Mouse (Mus musculus): ENCODE data around the gene Sult2b1. TPM values are rescaled to one million over a fixed set of nuclear protein-coding genes. Genes with fewer than 3 reads are reported as not detected.
A peak's percentile ranks its signal among the peaks of the same experiment; 100 is the strongest.

Gene Sult2b1
- polyA plus RNA-seq, 1 experiment from 2014 or later = 1.6 TPM

DNA sequence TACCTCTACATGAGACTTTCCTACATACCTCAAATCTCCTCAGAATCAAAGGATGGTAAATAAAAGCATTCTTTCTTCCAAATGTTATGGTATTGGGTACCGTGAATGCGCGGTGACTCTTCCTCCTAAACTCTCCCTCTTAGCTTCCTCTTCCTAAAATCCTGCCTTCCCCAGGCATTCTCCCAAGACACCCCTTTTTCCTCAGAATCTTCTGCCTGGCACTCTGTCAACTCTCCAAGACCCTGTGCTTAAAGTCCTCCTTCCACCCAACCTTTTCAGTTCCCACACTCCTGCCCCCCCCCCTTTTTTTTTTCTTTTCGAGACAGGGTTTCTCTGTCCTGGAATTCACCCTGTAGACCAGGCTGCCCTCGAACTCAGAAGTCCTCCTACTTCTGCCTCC, 30.4 kb upstream of the Sult2b1 start:
- WGBS = 3% methylated on average over 5 of the region's 5 CpGs
- Histone ChIP-seq H3K27me3 (ENCODE audit: poor library complexity, severe bottlenecking) (peaks cover 24% of the 10 kb centered on the region), H3K9me3 (no peaks in the 10 kb centered on the region; the same call in 1 of the 2 replicates), H3K36me3 (replicated peaks) (peaks cover 32% of the 10 kb centered on the region), H3K4me3 (peak overlapping the region; percentile 93), H3K4me1 (peaks cover 37% of the 10 kb centered on the region), H3K27ac (peak overlapping the region; percentile 100)
- no peak for DNase-seq (ENCODE audit: extremely low spot score, low spot score)

DNA sequence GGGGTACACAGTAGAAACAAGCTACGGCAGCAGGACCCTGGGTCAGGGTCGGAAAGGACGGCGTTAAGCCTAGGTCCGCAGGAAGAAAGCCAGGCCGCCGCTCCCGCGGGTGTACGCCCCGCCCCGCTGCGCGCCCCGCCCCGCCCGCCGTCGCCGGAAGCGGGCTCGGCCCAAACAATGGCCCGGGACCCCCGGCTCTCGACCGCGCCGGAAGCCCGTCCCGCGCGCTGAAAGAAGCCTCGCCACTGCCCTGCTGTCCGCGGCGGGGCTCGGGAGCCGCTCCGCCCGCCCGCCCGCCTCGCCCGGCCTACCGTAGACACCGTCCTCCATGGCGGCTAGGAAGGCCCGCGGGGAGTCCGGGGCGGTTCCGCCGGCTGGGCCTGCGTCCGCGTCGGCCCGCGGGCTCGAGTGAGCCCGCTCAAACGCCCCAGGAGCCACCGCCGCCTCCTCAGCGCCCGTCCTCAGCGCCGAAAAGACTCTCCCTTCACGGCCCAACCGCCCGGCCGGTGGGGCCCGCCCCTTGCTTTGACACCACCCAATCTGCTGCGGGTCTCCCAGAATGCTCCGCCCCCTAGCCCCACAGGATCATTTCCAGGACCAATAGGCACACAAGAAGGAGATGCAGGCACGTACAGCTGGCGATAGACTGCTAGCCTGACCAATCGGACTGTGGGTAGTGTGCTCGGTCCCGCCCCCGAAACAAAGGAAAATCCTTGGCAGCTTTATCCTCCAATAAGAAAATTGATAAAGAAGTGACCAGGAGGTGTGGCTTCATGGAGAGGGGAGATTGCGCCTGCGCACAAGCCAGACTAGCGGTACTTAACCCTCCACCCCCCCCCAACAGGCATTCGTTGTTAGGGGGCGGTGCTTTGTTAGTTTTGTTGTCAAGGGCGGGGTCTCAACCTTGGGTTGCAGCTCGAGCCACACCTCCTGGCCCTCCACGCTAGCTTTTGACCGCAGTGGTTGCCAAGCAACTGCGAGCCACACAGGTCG, 29.6 kb upstream of the Sult2b1 start, which contains the start of gene Cyth2:
Gene Cyth2, minus strand, starts transcription at position 795 of the 993 bp plus-strand sequence.
- WGBS = under 1% methylated on average over 92 of the region's 92 CpGs
- peak within 1 kb of the TSS; percentile 93 for H3K4me3 ChIP-seq

DNA sequence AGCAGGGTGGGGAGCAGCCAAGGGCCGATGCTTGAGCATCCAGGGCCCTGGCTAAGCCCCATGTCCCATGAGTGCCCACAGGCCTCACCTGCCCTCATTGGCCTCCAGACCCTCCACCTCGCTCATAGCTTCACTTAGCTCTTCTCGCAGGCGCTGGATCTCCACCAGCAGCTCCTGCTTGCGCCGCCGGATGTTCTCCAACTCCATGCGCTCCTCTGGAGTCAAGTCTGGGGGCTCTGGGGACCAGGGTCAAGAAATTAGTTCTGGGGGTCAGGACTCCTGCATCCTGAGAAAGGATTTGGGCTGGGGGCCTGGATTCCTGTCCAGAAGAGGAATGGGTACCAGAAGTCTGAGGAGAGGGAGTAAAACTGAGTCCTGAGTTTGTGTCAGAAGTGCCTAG, 28.5 kb upstream of the Sult2b1 start:
- no peaks in the 10 kb centered on the region for H3K9me3 ChIP-seq
- no peak for DNase-seq (ENCODE audit: extremely low spot score, low spot score)
- peak overlapping the region; percentile 93 for H3K4me3 ChIP-seq
- H3K4me1 ChIP-seq = peaks cover 40% of the 10 kb centered on the region
- peaks cover 5% of the 10 kb centered on the region; the same call in 1 of the 2 replicates for H3K27me3 ChIP-seq (ENCODE audit: poor library complexity, severe bottlenecking)
- peaks cover 51% of the 10 kb centered on the region for H3K36me3 ChIP-seq (replicated peaks)
- WGBS = 89% methylated on average over 8 of the region's 8 CpGs
- peak overlapping the region; percentile 100 for H3K27ac ChIP-seq

More for the DNA sequence above, 29.6 kb upstream of the Sult2b1 start, which contains the start of gene Cyth2:
- Histone ChIP-seq H3K9me3 (no peaks in the 10 kb centered on the region), H3K27me3 (ENCODE audit: poor library complexity, severe bottlenecking) (peaks cover 16% of the 10 kb centered on the region), H3K4me1 (peaks cover 34% of the 10 kb centered on the region), H3K36me3 (replicated peaks) (peaks cover 40% of the 10 kb centered on the region), H3K27ac (peak within 1 kb of the TSS; percentile 100)
- peak; percentile 100 for DNase-seq (ENCODE audit: extremely low spot score, low spot score)

DNA sequence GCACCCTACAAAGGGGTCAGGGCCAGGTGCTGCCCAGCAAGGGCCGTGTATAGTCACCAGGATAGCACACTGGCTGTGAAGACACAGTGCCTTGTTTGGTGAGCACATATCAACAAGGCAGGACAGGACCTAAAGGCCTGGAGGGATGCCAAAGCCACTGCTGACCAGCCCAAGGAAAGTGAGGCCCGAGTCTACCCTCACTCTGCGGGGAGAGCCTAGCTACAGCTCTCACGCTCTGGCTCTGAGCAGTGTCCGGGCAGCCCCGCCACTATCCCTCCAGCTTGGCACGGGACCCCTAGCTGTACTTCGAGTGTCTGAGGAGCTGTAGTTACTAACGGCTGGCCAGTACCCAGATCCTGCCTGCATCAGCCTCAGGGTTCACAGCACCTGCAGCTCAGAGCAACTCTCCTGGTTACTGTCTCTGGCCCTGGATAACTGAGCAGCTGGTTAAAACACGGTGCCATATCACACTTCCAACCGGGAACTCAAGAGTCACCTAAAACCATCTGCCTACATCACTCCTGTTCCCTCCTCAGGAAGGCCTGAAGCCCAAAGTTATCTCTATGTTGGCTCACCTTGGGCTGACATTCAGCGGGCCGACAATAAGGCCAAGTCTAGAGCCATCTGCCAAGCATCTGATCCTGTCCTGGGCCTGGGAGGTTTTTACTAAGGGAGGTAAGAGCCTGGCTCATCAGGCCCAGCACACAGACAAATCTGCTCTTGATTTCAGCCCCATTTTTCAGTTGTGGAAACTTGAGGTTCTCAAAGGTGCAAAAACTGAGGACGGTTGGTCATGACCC, 25.0 kb upstream of the Sult2b1 start:
- no peak overlapping the region for H3K27ac ChIP-seq
- no peak for DNase-seq (ENCODE audit: extremely low spot score, low spot score)
- no peak overlapping the region for H3K4me3 ChIP-seq
- peaks cover 77% of the 10 kb centered on the region for H3K36me3 ChIP-seq (replicated peaks)
- no peaks in the 10 kb centered on the region for H3K27me3 ChIP-seq (ENCODE audit: poor library complexity, severe bottlenecking)
- WGBS = 90% methylated on average over 14 of the region's 14 CpGs
- H3K9me3 ChIP-seq = no peaks in the 10 kb centered on the region
- H3K4me1 ChIP-seq = peaks cover 22% of the 10 kb centered on the region

DNA sequence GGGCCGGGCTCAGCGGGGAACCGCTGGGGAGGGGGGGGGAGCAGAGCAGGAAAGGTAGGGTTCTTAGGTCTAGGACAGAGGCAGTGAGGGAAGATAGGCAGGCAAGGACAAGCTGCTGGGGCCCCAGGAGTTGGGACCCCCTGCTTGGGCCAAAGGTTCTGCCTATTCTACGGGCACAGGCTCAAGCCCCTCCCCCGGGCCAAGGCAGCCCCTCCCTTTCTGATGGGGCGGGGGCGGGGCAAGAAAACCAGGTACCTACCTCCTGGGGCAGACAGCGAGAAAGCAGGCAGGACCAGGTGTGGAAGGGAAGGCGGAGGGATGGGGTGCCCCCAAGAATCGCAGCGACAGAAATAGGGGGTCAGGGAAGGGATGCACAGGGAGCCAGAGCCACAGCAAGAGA, 24.0 kb upstream of the Sult2b1 start:
- peaks cover 22% of the 10 kb centered on the region for H3K4me1 ChIP-seq
- H3K9me3 ChIP-seq = no peaks in the 10 kb centered on the region
- peaks cover 86% of the 10 kb centered on the region for H3K36me3 ChIP-seq (replicated peaks)
- 46% methylated on average over 11 of the region's 11 CpGs for WGBS
- no peak for DNase-seq (ENCODE audit: extremely low spot score, low spot score)
- H3K27me3 ChIP-seq (ENCODE audit: poor library complexity, severe bottlenecking) = no peaks in the 10 kb centered on the region
- peak overlapping the region; percentile 16; the same call in 1 of the 2 replicates for H3K4me3 ChIP-seq
- 0 out of 2 replicates have a peak overlapping the region, but pooled peaks have one; percentile 20 for H3K27ac ChIP-seq

DNA sequence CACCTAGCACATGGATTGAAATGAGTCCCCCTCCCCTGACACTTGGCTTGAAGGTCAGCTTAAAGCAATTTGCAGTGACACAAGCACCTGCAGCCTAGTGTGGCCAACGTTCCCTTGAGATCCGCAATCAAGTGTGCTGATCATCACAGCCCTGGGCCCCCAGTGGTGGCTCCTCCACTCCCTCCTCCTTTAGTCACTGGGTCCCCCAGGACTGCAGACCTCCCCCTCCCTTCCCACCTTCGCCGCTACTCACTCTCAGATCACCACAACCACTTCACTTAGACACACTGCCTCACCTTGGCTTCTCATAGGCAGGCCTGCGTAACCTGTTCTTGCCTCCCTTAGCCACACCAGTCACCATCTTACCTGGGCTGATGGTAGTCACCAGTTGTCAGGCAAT, 21.5 kb upstream of the Sult2b1 start:
- peaks cover 4% of the 10 kb centered on the region for H3K27me3 ChIP-seq (ENCODE audit: poor library complexity, severe bottlenecking)
- no peaks in the 10 kb centered on the region for H3K9me3 ChIP-seq
- no peak for DNase-seq (ENCODE audit: extremely low spot score, low spot score)
- H3K27ac ChIP-seq = no peak overlapping the region
- H3K4me1 ChIP-seq = peaks cover 10% of the 10 kb centered on the region
- WGBS = 75% methylated on average over 5 of the region's 5 CpGs
- H3K36me3 ChIP-seq (replicated peaks) = peaks cover 90% of the 10 kb centered on the region
- H3K4me3 ChIP-seq = no peak overlapping the region

DNA sequence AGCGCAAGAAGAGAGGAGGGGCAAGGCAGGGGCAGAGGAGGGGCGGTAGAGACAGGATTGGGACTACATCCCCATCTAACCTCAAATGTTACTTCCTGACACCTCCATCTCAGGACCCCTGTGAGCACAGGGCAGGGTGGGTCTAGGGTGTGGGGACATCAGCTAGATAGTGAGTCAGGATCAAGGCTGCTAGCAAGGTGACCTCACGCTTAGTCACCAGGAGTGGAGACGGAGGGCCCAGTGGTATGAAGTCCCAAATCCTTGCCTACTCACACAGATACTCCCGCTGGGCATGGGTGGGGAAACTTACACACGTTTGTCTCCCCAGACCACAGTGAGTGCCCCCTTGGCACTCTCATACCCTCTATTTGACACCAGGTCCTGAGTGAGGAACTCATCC, 18.1 kb upstream of the Sult2b1 start:
- 92% methylated on average over 6 of the region's 6 CpGs for WGBS
- DNase-seq (ENCODE audit: extremely low spot score, low spot score) = no peak
- H3K27me3 ChIP-seq (ENCODE audit: poor library complexity, severe bottlenecking) = peaks cover 38% of the 10 kb centered on the region
- peaks cover 31% of the 10 kb centered on the region for H3K4me1 ChIP-seq
- no peaks in the 10 kb centered on the region for H3K9me3 ChIP-seq
- peaks cover 62% of the 10 kb centered on the region for H3K36me3 ChIP-seq (replicated peaks)
- no peak overlapping the region for H3K27ac ChIP-seq
- no peak overlapping the region for H3K4me3 ChIP-seq

DNA sequence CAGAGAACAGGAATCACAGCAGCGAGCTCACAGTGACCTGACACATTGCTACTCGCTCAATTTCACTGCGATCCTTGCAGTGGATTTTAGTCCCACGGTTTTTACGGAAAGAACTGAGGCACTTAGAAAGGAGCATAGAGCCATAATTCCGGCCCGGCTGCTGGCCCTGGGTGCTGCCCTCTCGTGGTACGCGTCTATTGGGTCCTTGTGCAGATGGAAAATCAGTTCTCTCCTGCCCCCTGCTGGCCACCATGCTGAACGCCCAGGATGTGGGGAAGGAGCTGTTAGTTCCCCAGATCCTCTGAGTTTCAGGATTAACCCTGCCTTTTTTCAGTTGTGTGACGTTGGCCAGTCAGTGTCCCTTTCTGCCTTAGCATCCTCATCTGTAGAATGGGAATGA, 16.9 kb upstream of the Sult2b1 start:
- peaks cover 39% of the 10 kb centered on the region for H3K4me1 ChIP-seq
- 4% methylated on average over 12 of the region's 12 CpGs for WGBS
- H3K4me3 ChIP-seq = no peak overlapping the region
- no peak overlapping the region for H3K27ac ChIP-seq
- H3K9me3 ChIP-seq = no peaks in the 10 kb centered on the region
- H3K36me3 ChIP-seq (replicated peaks) = peaks cover 55% of the 10 kb centered on the region
- H3K27me3 ChIP-seq (ENCODE audit: poor library complexity, severe bottlenecking) = peaks cover 50% of the 10 kb centered on the region
- DNase-seq (ENCODE audit: extremely low spot score, low spot score) = peak; percentile 90

DNA sequence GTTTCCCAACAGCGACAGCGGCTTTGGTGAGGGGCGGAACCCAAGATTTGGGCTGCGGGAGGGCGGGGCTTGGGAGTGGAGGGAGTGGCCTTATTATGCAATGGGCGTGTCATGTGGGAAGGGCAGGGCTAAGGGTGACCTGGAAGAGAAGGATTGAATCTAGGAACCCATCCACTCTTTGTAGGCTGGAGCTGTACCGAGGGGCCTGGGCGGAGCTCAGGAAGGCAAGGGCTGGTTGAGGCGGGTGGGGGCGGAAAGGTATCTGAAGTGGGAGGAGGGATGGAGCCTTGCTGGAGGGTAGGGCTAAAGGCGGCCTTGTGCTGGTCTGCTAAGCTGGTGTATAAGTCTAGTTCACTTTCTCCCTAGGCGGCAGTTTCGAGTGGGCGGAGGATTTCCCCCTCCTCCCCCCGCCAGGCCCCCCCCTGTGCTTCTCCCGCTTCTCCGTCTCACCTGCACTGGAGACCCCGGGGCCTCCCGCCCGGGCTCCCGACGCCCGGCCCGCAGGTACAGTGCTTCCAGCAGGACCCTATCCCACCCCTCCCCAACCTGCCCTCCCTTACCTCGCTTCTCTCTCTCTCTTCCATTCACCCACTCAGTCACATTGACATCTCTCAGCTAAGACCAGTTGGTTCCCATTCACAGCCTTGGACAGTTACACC, 16.2 kb upstream of the Sult2b1 start:
- Histone ChIP-seq H3K27me3 (ENCODE audit: poor library complexity, severe bottlenecking) (peaks cover 57% of the 10 kb centered on the region), H3K4me3 (peak overlapping the region; percentile 30), H3K36me3 (replicated peaks) (peaks cover 55% of the 10 kb centered on the region), H3K4me1 (peaks cover 39% of the 10 kb centered on the region), H3K27ac (no peak overlapping the region), H3K9me3 (no peaks in the 10 kb centered on the region)
- DNase-seq (ENCODE audit: extremely low spot score, low spot score) = peak; percentile 64
- 13% methylated on average over 24 of the region's 25 CpGs for WGBS

DNA sequence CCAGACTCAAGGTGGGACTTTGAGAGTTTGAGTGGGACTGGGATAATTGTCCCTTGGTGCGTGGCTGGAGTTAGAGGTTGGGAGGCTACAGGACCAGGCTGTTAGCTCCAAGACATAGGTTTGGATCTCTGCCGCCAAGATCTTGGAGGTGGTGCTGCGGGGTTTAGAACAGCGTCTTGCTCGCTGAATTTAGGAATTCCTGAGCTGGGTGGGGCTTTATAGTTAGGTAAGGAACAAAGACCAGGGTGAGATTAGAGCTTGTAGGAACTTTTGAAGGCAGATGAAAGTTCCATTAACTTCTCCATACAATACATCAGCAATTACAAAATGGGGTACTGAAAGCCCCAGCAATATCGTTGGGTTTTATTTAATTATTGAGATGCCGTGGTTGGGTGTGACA, 15.5 kb upstream of the Sult2b1 start:
- 38% methylated on average over 7 of the region's 7 CpGs for WGBS

DNA sequence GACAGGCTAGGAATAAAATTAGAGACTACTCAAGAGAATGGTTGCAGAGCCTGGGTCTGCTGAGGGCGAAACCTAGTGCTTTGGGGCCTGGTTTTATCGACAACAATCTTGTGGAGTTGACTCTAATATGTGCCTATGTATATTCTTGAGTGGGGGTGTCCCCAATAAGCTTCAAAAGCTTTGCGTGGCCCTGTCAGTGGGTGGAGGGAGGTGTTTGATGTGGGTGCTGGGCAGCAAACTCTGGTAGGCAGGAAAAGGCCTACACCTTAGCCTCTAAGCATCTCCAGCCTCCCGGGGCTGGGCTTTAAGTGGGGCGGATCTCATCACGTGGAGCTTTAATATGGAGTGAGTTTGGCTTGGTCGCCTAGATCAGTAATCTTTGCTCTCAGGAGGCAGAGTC, 14.5 kb upstream of the Sult2b1 start:
- Histone ChIP-seq H3K27me3 (ENCODE audit: poor library complexity, severe bottlenecking) (peaks cover 74% of the 10 kb centered on the region), H3K27ac (no peak overlapping the region), H3K4me3 (peak overlapping the region; percentile 56; the same call in 1 of the 2 replicates), H3K36me3 (replicated peaks) (peaks cover 66% of the 10 kb centered on the region), H3K4me1 (peaks cover 43% of the 10 kb centered on the region), H3K9me3 (no peaks in the 10 kb centered on the region)
- no peak for DNase-seq (ENCODE audit: extremely low spot score, low spot score)
- WGBS = 45% methylated on average over 7 of the region's 7 CpGs

More for the DNA sequence above, 15.5 kb upstream of the Sult2b1 start:
- no peaks in the 10 kb centered on the region for H3K9me3 ChIP-seq
- H3K4me3 ChIP-seq = peak overlapping the region; percentile 30; the same call in 1 of the 2 replicates
- peaks cover 43% of the 10 kb centered on the region for H3K4me1 ChIP-seq
- H3K27me3 ChIP-seq (ENCODE audit: poor library complexity, severe bottlenecking) = peaks cover 63% of the 10 kb centered on the region
- no peak overlapping the region for H3K27ac ChIP-seq
- peaks cover 62% of the 10 kb centered on the region for H3K36me3 ChIP-seq (replicated peaks)
- no peak for DNase-seq (ENCODE audit: extremely low spot score, low spot score)

DNA sequence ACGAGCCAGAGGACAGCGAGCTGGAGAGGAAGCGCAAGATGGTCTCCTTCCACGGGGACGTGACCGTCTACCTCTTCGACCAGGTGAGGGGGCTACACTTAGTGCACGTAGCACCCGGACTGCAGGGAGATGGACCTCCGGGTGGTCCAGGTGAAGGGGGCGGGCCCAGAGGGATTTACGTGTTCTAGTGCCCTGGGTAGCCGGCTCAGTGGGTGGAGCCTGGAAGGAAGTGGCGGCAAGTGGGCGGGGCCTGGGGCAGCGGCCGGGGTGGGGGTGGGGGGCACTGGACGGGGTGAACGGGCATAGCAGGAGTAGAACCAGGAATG, 14.0 kb upstream of the Sult2b1 start:
- DNase-seq (ENCODE audit: extremely low spot score, low spot score) = no peak
- peaks cover 66% of the 10 kb centered on the region for H3K36me3 ChIP-seq (replicated peaks)

More for the DNA sequence above, 14.0 kb upstream of the Sult2b1 start:
- Histone ChIP-seq H3K4me3 (peak overlapping the region; percentile 56), H3K27me3 (ENCODE audit: poor library complexity, severe bottlenecking) (peaks cover 79% of the 10 kb centered on the region), H3K4me1 (peaks cover 43% of the 10 kb centered on the region), H3K27ac (0 out of 2 replicates have a peak overlapping the region, but pooled peaks have one; percentile 68), H3K9me3 (no peaks in the 10 kb centered on the region)
- under 1% methylated on average over 19 of the region's 19 CpGs for WGBS
